Mouse (Mus musculus) neural tube, embryonic 12.5 days (tissue): Measurements from ENCODE around the gene Adtrp. TPM values are rescaled to one million over a fixed set of nuclear protein-coding genes. Genes with fewer than 3 reads are reported as not detected.

Experiments
- ATAC-seq: fragments of 200-750 bp; cut with Nextera tagmentation; 2 replicates; pipeline ENCODE4 v1.8.0; 2017; ENCODE audit warnings: low read depth, mild to moderate bottlenecking, moderate TSS enrichment, moderate library complexity; ENCODE audit not compliant: low FRiP score
- H3K27ac ChIP-seq: fragments of 300-500 bp; sonication (generic); 2 replicates; pipeline ENCODE4 v1.5.1; 2016
- H3K27me3 ChIP-seq: fragments of 300-500 bp; sonication (generic); replicated peaks from 2 replicates; pipeline ENCODE4 v1.6.1; 2016; ENCODE audit warnings: mild to moderate bottlenecking
- H3K36me3 ChIP-seq: fragments of 300-500 bp; sonication (generic); 2 replicates; pipeline ENCODE4 v1.6.1; 2016; ENCODE audit warnings: mild to moderate bottlenecking
- H3K4me1 ChIP-seq: fragments of 300-500 bp; sonication (generic); 2 replicates; pipeline ENCODE4 v1.6.1; 2016
- H3K4me2 ChIP-seq: fragments of 300-500 bp; sonication (generic); replicated peaks from 2 replicates; pipeline ENCODE4 v1.6.1; 2016; ENCODE audit warnings: mild to moderate bottlenecking
- H3K4me3 ChIP-seq: fragments of 300-500 bp; sonication (generic); 2 replicates; pipeline ENCODE4 v1.5.1; 2016
- H3K9ac ChIP-seq: fragments of 300-500 bp; sonication (generic); 2 replicates; pipeline ENCODE4 v1.6.1; 2016; ENCODE audit warnings: mild to moderate bottlenecking
- H3K9me3 ChIP-seq: fragments of 300-500 bp; sonication (generic); 2 replicates; pipeline ENCODE4 v1.6.1; 2016; ENCODE audit warnings: mild to moderate bottlenecking
- WGBS: fragments of 180-500 bp; shearing (Covaris S2); methylation state at CpG from one replicate; pipeline ENCODE4 v1.1.7; 2016; 5-methylcytosine and 5-hydroxymethylcytosine counted together
- polyA plus RNA-seq: library from polyadenylated mRNA; unstranded; fragments of >200 nt; fragmentation: Nextera tagmentation; extraction: Ambion mirVana; gene quantifications from 2 replicates; pipeline ENCODE4 v1.2.1, GENCODE M21; 2016

Adtrp gene
- polyA plus RNA-seq, 1 experiment from 2014 or later = 0.52 TPM

- WGBS = 56% methylated on average over 19 of the region's 19 CpGs
- Histone ChIP-seq H3K4me2 (no peak overlapping the region), H3K9ac (no peak overlapping the region), H3K4me3 (no peak overlapping the region), H3K36me3 (no peaks in the 10 kb centered on the region), H3K9me3 (no peaks in the 10 kb centered on the region), H3K27me3 (no peaks in the 10 kb centered on the region), H3K4me1 (peaks cover 11% of the 10 kb centered on the region), H3K27ac (no peak overlapping the region)
- no peak for ATAC-seq
Observed at GRCm38 (mm10) chr13:41758550-41759465, 88.7 kb downstream of the Adtrp start.

- H3K36me3 ChIP-seq = no peaks in the 10 kb centered on the region
- H3K27me3 ChIP-seq = no peaks in the 10 kb centered on the region
- H3K9ac ChIP-seq = no peak overlapping the region
- no peaks in the 10 kb centered on the region for H3K9me3 ChIP-seq
- no peak for ATAC-seq
- no peak overlapping the region for H3K27ac ChIP-seq
- H3K4me3 ChIP-seq = no peak overlapping the region
- H3K4me2 ChIP-seq = no peak overlapping the region
- no peaks in the 10 kb centered on the region for H3K4me1 ChIP-seq
- WGBS = 82% methylated on average over 5 of the region's 5 CpGs
Observed at GRCm38 (mm10) chr13:41753114-41753513, 94.4 kb downstream of the Adtrp start.

GRCm38 (mm10) chr13:41750481-41750880 is 97.0 kb downstream of the Adtrp start:
- Histone ChIP-seq H3K4me1 (no peaks in the 10 kb centered on the region), H3K4me3 (no peak overlapping the region), H3K27ac (no peak overlapping the region), H3K9ac (no peak overlapping the region), H3K36me3 (no peaks in the 10 kb centered on the region), H3K27me3 (no peaks in the 10 kb centered on the region), H3K4me2 (no peak overlapping the region), H3K9me3 (no peaks in the 10 kb centered on the region)
- ATAC-seq = no peak
- WGBS = 55% methylated on average over 5 of the region's 5 CpGs

GRCm38 (mm10) chr13:41748866-41749265 is 98.6 kb downstream of the Adtrp start:
- H3K4me2 ChIP-seq = no peak overlapping the region
- H3K36me3 ChIP-seq = no peaks in the 10 kb centered on the region
- ATAC-seq = no peak
- H3K4me1 ChIP-seq = no peaks in the 10 kb centered on the region
- H3K9ac ChIP-seq = no peak overlapping the region
- 94% methylated on average over 9 of the region's 9 CpGs for WGBS
- H3K27me3 ChIP-seq = no peaks in the 10 kb centered on the region
- H3K9me3 ChIP-seq = no peaks in the 10 kb centered on the region
- H3K4me3 ChIP-seq = no peak overlapping the region
- H3K27ac ChIP-seq = no peak overlapping the region

GRCm38 (mm10) chr13:41747691-41748090 is 99.8 kb downstream of the Adtrp start:
- no peak for ATAC-seq
- H3K4me2 ChIP-seq = no peak overlapping the region
- no peak overlapping the region for H3K27ac ChIP-seq
- H3K4me3 ChIP-seq = no peak overlapping the region
- H3K9me3 ChIP-seq = no peaks in the 10 kb centered on the region
- no peaks in the 10 kb centered on the region for H3K27me3 ChIP-seq
- no peaks in the 10 kb centered on the region for H3K36me3 ChIP-seq
- no peak overlapping the region for H3K9ac ChIP-seq
- 85% methylated on average over 4 of the region's 4 CpGs for WGBS
- H3K4me1 ChIP-seq = no peaks in the 10 kb centered on the region

- Histone ChIP-seq H3K9ac (no peak overlapping the region), H3K27me3 (no peaks in the 10 kb centered on the region), H3K4me3 (no peak overlapping the region), H3K9me3 (no peaks in the 10 kb centered on the region), H3K27ac (no peak overlapping the region), H3K36me3 (no peaks in the 10 kb centered on the region), H3K4me1 (no peaks in the 10 kb centered on the region), H3K4me2 (no peak overlapping the region)
- 59% methylated on average over 8 of the region's 8 CpGs for WGBS
- 0 out of 2 replicates have a peak, but pooled peaks have one; percentile 50 for ATAC-seq
Observed at GRCm38 (mm10) chr13:41746971-41747615, 100.4 kb downstream of the Adtrp start.

GRCm38 (mm10) chr13:41740456-41741085 is 106.9 kb downstream of the Adtrp start:
- Histone ChIP-seq H3K4me1 (no peaks in the 10 kb centered on the region), H3K9me3 (no peaks in the 10 kb centered on the region), H3K27ac (no peak overlapping the region), H3K4me3 (no peak overlapping the region), H3K9ac (no peak overlapping the region), H3K36me3 (no peaks in the 10 kb centered on the region), H3K4me2 (no peak overlapping the region), H3K27me3 (no peaks in the 10 kb centered on the region)
- ATAC-seq = no peak
- WGBS = 78% methylated on average over 5 of the region's 5 CpGs

- WGBS = 63% methylated on average over 10 of the region's 10 CpGs
- H3K9ac ChIP-seq = no peak overlapping the region
- no peak for ATAC-seq
- no peaks in the 10 kb centered on the region for H3K36me3 ChIP-seq
- H3K4me2 ChIP-seq = no peak overlapping the region
- H3K9me3 ChIP-seq = no peaks in the 10 kb centered on the region
- no peaks in the 10 kb centered on the region for H3K27me3 ChIP-seq
- H3K4me1 ChIP-seq = no peaks in the 10 kb centered on the region
- no peak overlapping the region for H3K27ac ChIP-seq
- H3K4me3 ChIP-seq = no peak overlapping the region
Observed at GRCm38 (mm10) chr13:41737628-41738309, 109.7 kb downstream of the Adtrp start.

- Histone ChIP-seq H3K9ac (no peak overlapping the region), H3K4me1 (no peaks in the 10 kb centered on the region), H3K36me3 (no peaks in the 10 kb centered on the region), H3K27me3 (no peaks in the 10 kb centered on the region), H3K9me3 (no peaks in the 10 kb centered on the region), H3K4me2 (no peak overlapping the region), H3K27ac (no peak overlapping the region), H3K4me3 (no peak overlapping the region)
- ATAC-seq = no peak
- 95% methylated on average over 8 of the region's 8 CpGs for WGBS
Observed at GRCm38 (mm10) chr13:41729660-41730059, 117.8 kb downstream of the Adtrp start.

- H3K9ac ChIP-seq = no peak overlapping the region
- ATAC-seq = no peak
- no peak overlapping the region for H3K27ac ChIP-seq
- WGBS = 91% methylated on average over 3 of the region's 3 CpGs
- H3K4me2 ChIP-seq = no peak overlapping the region
- H3K4me1 ChIP-seq = no peaks in the 10 kb centered on the region
- no peaks in the 10 kb centered on the region for H3K9me3 ChIP-seq
- no peaks in the 10 kb centered on the region for H3K36me3 ChIP-seq
- H3K27me3 ChIP-seq = no peaks in the 10 kb centered on the region
- H3K4me3 ChIP-seq = no peak overlapping the region
Observed at GRCm38 (mm10) chr13:41727803-41728202, 119.7 kb downstream of the Adtrp start.

GRCm38 (mm10) chr13:41719331-41719730 is 128.2 kb downstream of the Adtrp start:
- no peaks in the 10 kb centered on the region for H3K27me3 ChIP-seq
- no peaks in the 10 kb centered on the region for H3K4me1 ChIP-seq
- H3K4me2 ChIP-seq = no peak overlapping the region
- ATAC-seq = no peak
- no peak overlapping the region for H3K9ac ChIP-seq
- no peaks in the 10 kb centered on the region for H3K36me3 ChIP-seq
- 94% methylated on average over 16 of the region's 16 CpGs for WGBS
- no peak overlapping the region for H3K27ac ChIP-seq
- no peaks in the 10 kb centered on the region for H3K9me3 ChIP-seq
- H3K4me3 ChIP-seq = no peak overlapping the region

- no peaks in the 10 kb centered on the region for H3K9me3 ChIP-seq
- H3K36me3 ChIP-seq = no peaks in the 10 kb centered on the region
- H3K27ac ChIP-seq = no peak overlapping the region
- no peak overlapping the region for H3K4me3 ChIP-seq
- H3K27me3 ChIP-seq = no peaks in the 10 kb centered on the region
- no peak overlapping the region for H3K9ac ChIP-seq
- no peak for ATAC-seq
- H3K4me1 ChIP-seq = no peaks in the 10 kb centered on the region
- 87% methylated on average over 4 of the region's 4 CpGs for WGBS
- no peak overlapping the region for H3K4me2 ChIP-seq
Observed at GRCm38 (mm10) chr13:41718051-41718450, 129.4 kb downstream of the Adtrp start.
